Mouse (Mus musculus) olfactory bulb, adult 2 months (tissue): ENCODE data around the gene Hk3. TPM values are rescaled to one million over a fixed set of nuclear protein-coding genes. Genes with fewer than 3 reads are reported as not detected.

ENCODE experiments used
- H3K27ac ChIP-seq: fragments of 200-500 bp; 2 replicates; pipeline ENCODE4 v1.5.1; 2012; ENCODE audit warnings: low read depth, low read length; ENCODE audit not compliant: insufficient read depth
- H3K4me1 ChIP-seq: fragments of 200-500 bp; 2 replicates; pipeline ENCODE4 v1.6.1; 2012; ENCODE audit warnings: low read length; ENCODE audit not compliant: control insufficient read depth, insufficient read depth
- H3K4me3 ChIP-seq: fragments of 200-500 bp; 2 replicates; pipeline ENCODE4 v1.5.1; 2012; ENCODE audit warnings: mild to moderate bottlenecking, low read depth, low read length, moderate library complexity; ENCODE audit not compliant: insufficient read depth
- CTCF ChIP-seq: fragments of 200-500 bp; IDR thresholded peaks from 2 replicates; pipeline ENCODE4 v1.5.1; 2012; ENCODE audit warnings: low read depth, mild to moderate bottlenecking, low read length, moderate library complexity; ENCODE audit not compliant: insufficient read depth
- POLR2A ChIP-seq: fragments of 200-500 bp; IDR thresholded peaks from 2 replicates; pipeline ENCODE4 v1.6.1; 2012; ENCODE audit warnings: mild to moderate bottlenecking, low read depth, low read length, moderate library complexity; ENCODE audit not compliant: insufficient read depth
- WGBS: fragments of 180-500 bp; shearing (Covaris S2); methylation state at CpG from one replicate; pipeline ENCODE4 v1.1.7; 2018; 5-methylcytosine and 5-hydroxymethylcytosine counted together
- polyA plus RNA-seq: library from polyadenylated mRNA; stranded (reverse); fragments of >200 nt; gene quantifications from 2 replicates; pipeline ENCODE4 v1.2.4, GENCODE M21; 2012; ENCODE audit warnings: low replicate concordance; ENCODE audit not compliant: missing spikeins, insufficient read depth, insufficient read length

Gene Hk3
- polyA plus RNA-seq, 1 experiment = not detected

- no peaks in the 10 kb centered on the region for H3K4me1 ChIP-seq
- no peak overlapping the region for H3K27ac ChIP-seq
- 94% methylated on average over 7 of the region's 7 CpGs for WGBS
- H3K4me3 ChIP-seq = no peak overlapping the region
- TF ChIP-seq POLR2A = no peak
- TF ChIP-seq CTCF = no peak
These were observed 29.0 kb downstream of the Hk3 start for GRCm38 (mm10) chr13:54992215-54992614.

GRCm38 (mm10) chr13:54988181-54988760, 32.9 kb downstream of the Hk3 start:
- Histone ChIP-seq H3K4me3 (no peak overlapping the region), H3K4me1 (peaks cover 11% of the 10 kb centered on the region), H3K27ac (no peak overlapping the region)
- no peak for TF ChIP-seq CTCF
- TF ChIP-seq POLR2A = no peak
- WGBS = 83% methylated on average over 7 of the region's 7 CpGs

GRCm38 (mm10) chr13:54987405-54987804, 33.8 kb downstream of the Hk3 start:
- H3K4me3 ChIP-seq = no peak overlapping the region
- peaks cover 15% of the 10 kb centered on the region for H3K4me1 ChIP-seq
- TF ChIP-seq CTCF = no peak
- no peak for TF ChIP-seq POLR2A
- WGBS = 76% methylated on average over 9 of the region's 9 CpGs
- no peak overlapping the region for H3K27ac ChIP-seq

GRCm38 (mm10) chr13:54983614-54984013, 37.6 kb downstream of the Hk3 start:
- Histone ChIP-seq H3K4me1 (peaks cover 43% of the 10 kb centered on the region), H3K4me3 (no peak overlapping the region), H3K27ac (no peak overlapping the region)
- no peak for TF ChIP-seq POLR2A
- TF ChIP-seq CTCF = no peak
- WGBS = 78% methylated on average over 2 of the region's 2 CpGs

- TF ChIP-seq CTCF = no peak
- TF ChIP-seq POLR2A = no peak
- Histone ChIP-seq H3K4me1 (peaks cover 47% of the 10 kb centered on the region), H3K27ac (no peak overlapping the region), H3K4me3 (no peak overlapping the region)
- 91% methylated on average over 8 of the region's 8 CpGs for WGBS
These were observed 38.2 kb downstream of the Hk3 start for GRCm38 (mm10) chr13:54983001-54983400.

GRCm38 (mm10) chr13:54980957-54981356, 40.2 kb downstream of the Hk3 start:
- H3K4me3 ChIP-seq = no peak overlapping the region
- TF ChIP-seq CTCF (no peak), POLR2A (no peak)
- 18% methylated on average over 12 of the region's 12 CpGs for WGBS
- no peak overlapping the region for H3K27ac ChIP-seq
- peaks cover 51% of the 10 kb centered on the region for H3K4me1 ChIP-seq

GRCm38 (mm10) chr13:54978804-54979203, 42.4 kb downstream of the Hk3 start:
- TF ChIP-seq POLR2A (no peak), CTCF (no peak)
- 64% methylated on average over 8 of the region's 8 CpGs for WGBS
- Histone ChIP-seq H3K27ac (no peak overlapping the region), H3K4me3 (no peak overlapping the region), H3K4me1 (peaks cover 52% of the 10 kb centered on the region)

GRCm38 (mm10) chr13:54975546-54975945, 45.6 kb downstream of the Hk3 start:
- Histone ChIP-seq H3K4me1 (peaks cover 41% of the 10 kb centered on the region), H3K4me3 (no peak overlapping the region), H3K27ac (no peak overlapping the region)
- TF ChIP-seq POLR2A = no peak
- no peak for TF ChIP-seq CTCF
- WGBS = 62% methylated on average over 3 of the region's 3 CpGs

- peaks cover 16% of the 10 kb centered on the region for H3K4me1 ChIP-seq
- TF ChIP-seq CTCF (no peak), POLR2A (no peak)
- no peak overlapping the region for H3K27ac ChIP-seq
- WGBS = 60% methylated on average over 14 of the region's 14 CpGs
- H3K4me3 ChIP-seq = no peak overlapping the region
These were observed 50.5 kb downstream of the Hk3 start for GRCm38 (mm10) chr13:54970521-54971247.

- no peak for TF ChIP-seq POLR2A
- peaks cover 18% of the 10 kb centered on the region for H3K4me1 ChIP-seq
- 74% methylated on average over 9 of the region's 9 CpGs for WGBS
- no peak overlapping the region for H3K27ac ChIP-seq
- H3K4me3 ChIP-seq = no peak overlapping the region
These were observed 51.7 kb downstream of the Hk3 start for GRCm38 (mm10) chr13:54969513-54969912.
